Mouse (Mus musculus): ENCODE data around the gene Zfp628.
A peak's percentile ranks its signal among the peaks of the same experiment; 100 is the strongest.

Zfp628 gene

DNA sequence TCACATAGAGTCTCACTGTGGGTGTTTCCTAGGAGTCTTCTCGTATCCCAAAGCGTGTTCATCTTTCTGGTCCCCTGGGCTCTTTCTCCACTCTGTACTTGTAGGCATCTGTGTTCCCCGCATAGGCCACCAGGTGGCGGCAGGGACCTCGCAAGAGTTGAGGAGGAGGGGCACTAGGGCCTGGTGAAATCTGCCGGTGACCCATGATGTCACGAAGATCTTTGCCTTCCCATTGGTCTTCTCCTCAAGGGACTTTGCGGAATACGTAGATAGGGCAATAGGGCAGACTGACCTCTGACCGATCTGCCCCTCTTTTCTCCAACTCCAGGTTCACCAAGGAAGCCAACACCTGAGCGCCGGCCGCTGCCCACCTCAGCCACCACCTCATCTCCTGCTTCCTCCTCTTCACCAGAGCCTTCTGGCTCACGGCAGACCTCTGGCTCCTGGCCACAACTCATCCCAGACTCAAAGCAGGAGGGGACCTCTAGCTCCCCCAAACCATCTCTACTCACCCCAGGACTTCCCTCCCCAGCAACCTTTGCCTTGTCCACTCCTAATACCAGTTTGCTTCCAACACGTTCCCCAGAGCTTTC, 28.3 kb downstream of the Zfp628 start:
- DNase-seq, result peak; percentile 99

DNA sequence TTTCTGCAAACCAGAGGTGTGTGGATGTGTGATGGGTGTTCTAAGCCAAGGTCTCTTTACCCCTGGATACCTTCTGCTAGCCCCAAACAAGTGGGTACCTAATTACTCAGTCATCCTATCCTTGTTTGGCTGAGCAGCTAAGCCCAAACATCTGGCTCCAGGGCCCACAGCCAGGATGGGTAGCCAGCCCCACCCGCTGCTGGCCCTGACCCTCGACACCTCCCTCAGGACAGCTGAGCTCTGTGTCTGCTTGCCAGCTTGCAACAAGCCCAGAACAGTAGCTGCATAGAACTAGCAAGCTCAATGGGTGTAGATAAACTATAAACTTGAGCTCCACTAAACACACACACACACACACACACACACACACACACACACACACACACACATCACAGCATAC, 32.8 kb downstream of the Zfp628 start:
- no peak for DNase-seq

DNA sequence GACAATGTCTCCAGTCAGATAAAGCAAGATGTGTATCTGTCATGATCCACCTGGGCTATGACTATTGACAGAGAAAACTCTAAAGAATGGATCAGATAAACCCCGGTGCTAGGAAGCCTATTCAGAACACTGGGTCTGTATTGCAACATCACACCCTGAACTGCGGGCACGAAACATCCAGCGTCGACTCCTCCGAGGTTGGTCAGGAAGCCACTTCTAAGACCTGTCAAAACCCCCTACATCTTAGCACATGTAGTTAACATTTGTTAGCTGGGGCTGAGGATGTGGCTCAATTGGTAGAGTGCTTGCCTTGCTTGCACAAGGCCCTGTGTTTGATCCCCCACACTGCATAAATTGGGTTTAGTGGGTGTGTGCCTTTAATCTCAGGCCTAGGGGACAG, 33.4 kb downstream of the Zfp628 start:
- DNase-seq, result no peak

DNA sequence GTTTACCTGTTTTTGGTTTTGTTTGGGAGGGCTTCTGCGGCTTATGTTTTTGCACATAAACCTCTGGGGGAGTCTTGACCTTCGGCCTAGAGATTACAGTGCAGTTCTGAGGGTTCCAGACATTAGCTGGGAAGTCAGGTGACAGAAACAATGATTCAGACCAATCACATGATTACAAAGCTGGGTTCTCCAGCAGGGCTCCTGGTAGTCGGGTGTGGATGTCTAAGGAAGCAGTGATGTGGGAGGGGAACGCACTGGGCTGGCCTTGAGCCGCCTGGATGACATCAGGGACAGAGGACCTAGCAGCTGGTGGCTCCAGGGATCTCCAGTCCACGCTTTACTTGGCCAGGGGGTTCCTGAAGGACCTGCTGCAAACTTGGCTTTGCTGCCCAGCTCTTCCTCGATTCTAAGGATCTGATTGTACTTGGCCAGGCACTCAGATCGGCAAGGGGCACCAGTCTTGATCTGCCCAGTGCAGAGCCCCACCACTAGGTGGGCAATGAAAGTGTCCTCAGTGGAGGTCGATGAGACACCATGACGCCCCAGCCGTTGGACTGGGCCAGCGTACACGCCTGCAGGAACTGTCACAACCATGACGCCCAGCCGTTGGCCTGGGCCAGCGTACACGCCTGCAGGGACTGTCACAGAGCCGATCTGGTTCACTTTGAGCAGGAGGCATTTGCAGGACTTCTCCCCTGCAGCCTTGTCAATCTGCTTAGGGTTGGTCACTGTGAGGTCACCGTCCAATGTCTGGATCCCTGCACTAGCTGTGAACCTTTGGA, 35.7 kb downstream of the Zfp628 start:
- no peak for DNase-seq

DNA sequence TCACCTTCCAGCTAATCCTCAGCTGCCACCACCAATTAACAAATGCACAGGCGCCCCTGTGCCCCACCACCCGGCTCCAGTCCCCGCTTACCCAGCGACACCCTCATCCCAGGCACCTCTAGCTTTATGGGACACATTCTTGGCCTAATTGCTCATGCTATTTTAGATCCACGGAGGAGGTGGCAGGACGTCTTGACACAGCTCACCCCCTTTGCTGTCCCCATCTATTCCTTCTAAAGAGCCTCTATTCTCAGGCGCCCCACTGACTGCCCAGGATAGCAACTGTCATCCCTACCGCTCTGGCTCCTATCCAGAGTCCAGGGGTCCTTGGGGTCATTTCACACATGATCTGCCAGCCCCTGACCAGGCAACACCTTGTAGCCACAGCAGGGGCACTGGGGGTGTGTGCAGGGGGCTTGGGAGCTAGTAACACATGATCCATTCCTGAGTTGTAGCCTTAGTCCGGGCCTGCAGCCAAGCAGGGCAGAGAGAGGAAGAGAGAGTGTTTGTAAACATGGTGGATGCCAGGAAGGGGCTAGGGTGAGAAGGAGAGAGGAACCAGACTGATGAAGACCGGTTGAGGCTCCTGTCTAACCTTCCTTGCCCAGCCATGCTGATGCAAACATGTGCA, 38.9 kb downstream of the Zfp628 start:
- no peak for DNase-seq

DNA sequence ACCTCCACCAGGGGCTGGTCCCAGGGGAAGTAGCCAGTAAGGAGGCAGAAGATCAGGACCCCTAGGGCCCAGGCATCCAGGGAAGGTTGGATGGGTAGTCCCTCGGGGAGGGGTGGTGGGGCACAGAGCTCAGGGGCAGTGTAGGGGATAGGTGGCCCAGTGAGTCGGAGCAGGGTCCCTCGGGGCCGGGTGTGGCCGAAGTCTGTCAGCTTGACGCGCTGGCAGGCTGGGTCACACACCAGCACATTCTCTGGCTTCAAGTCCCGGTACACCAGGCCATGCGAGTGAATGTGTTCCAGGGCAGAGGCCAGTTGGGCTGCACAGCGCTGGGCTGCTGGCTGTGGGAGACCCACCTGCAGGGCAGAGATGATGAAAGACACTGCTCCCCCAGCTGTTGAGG, 42.3 kb downstream of the Zfp628 start:
- no peak for DNase-seq

DNA sequence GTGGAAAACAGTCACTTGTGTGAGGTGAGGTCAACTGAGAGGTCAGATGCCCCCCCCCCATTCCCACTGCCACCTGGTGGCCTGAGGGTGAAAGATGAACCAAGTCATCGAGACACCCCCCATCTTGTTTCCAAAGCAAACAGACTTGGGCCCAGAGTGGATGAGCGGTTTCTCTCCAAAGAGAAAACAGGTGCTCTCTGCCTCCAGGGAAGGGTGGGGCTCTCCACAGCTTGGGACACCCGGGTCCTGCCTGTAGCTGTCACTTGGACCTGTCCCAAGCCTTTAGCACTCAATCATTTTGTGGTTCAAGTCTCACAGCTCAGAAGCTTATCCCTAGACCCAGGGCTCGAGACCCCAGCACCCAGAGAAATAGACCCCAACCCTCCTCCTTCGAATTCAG, 48.5 kb downstream of the Zfp628 start:
- no peak for DNase-seq

DNA sequence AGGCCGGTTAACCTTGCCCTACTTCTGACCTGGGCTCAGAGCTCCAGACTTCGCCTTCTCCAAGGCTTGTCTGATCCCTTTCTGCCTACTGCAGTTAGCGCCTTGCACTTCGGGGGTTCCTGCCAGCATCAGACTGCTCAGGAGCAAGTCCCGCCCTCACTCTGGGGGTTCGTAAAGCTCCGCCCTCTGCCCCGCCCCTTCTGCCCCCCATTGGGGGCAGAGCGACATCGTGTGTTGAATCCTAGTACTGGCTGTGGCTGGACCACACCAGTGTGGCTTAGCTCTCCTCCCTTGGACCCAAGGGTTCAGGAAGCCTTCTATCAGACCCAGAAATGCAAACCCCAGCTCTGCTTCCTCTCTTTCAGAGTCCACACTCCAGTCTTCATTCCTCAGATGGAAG, 49.3 kb downstream of the Zfp628 start, which contains the start of gene Sbk2:
Sbk2 (minus strand) TSS at position 135 of the 400 bp plus-strand sequence.
- DNase-seq, result peak; percentile 43

DNA sequence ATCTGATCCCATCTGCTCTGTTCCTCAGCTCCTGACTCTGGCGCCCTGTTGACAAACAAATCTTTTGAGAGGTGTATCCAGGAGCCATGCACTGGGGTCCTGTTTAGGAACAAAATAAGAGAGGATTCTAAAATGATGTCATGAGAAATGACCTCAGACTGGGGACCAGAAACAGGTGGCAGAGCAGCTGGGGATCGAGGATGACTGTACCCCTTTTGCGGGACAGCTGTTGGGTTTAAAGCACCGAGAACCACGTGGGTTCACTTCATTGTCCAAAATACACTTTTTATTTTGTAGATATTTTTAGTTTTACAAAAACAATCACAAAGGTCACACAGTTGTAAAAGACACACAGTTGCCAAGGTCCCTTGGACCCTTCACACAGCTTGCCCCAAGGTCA, 50.0 kb downstream of the Zfp628 start:
- no peak for DNase-seq

DNA sequence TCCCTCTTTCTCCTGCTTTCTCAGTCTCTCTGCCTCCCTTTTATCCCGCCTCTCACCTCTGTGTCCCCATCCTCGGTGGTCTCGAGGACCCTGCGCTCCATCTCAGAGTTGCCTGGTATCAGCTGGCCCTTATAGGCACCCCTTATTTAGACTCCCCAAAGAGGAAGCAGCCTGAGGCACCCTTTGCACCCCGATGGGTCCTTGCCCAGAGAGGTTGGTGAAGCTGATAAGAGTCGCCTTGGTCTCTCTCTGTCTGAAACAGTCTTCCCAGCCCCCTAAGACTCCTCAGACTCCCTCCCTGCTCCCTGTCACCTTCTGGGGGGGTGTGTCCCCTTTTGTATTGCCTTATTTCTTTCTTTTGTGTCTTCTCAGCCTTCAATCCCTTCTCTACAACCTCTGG, 56.1 kb downstream of the Zfp628 start, which contains the start of gene Sbk3:
Sbk3 (minus strand) TSS at position 101 of the 400 bp plus-strand sequence.
- no peak for DNase-seq
